Mouse (Mus musculus) bone marrow macrophage, adult 2 months (primary cell): Measurements from ENCODE around the gene Tctn1. TPM values are rescaled to one million over a fixed set of nuclear protein-coding genes. Genes with fewer than 3 reads are reported as not detected.

Source experiments
- H3K27ac ChIP-seq: 2 replicates; pipeline ENCODE4 v1.5.1; 2012; ENCODE audit warnings: low read depth, low read length; ENCODE audit not compliant: insufficient read depth
- H3K4me1 ChIP-seq: 2 replicates; pipeline ENCODE4 v1.6.1; 2012; ENCODE audit warnings: low read length; ENCODE audit not compliant: control insufficient read depth, insufficient read depth
- H3K4me3 ChIP-seq: 2 replicates; pipeline ENCODE4 v1.5.1; 2012; ENCODE audit warnings: mild to moderate bottlenecking, low read length, moderate library complexity; ENCODE audit not compliant: insufficient read depth
- CTCF ChIP-seq: IDR thresholded peaks from 2 replicates; pipeline ENCODE4 v1.5.1; 2012; ENCODE audit warnings: low read depth, mild to moderate bottlenecking, low read length, moderate library complexity
- POLR2A ChIP-seq: IDR thresholded peaks from 2 replicates; pipeline ENCODE4 v1.6.1; 2012; ENCODE audit warnings: mild to moderate bottlenecking, low read depth, low read length, borderline replicate concordance
- polyA plus RNA-seq: library from polyadenylated mRNA; stranded (reverse); fragments of >200 nt; gene quantifications from 2 replicates; pipeline ENCODE4 v1.2.4, GENCODE M21; 2012; ENCODE audit not compliant: missing spikeins, insufficient read depth, insufficient read length

Gene Tctn1
- polyA plus RNA-seq, 1 experiment = 13.7 TPM

- Histone ChIP-seq H3K4me1 (peaks cover 28% of the 10 kb centered on the region), H3K4me3 (no peak overlapping the region), H3K27ac (no peak overlapping the region)
- TF ChIP-seq POLR2A (no peak), CTCF (no peak)
These were observed 24.6 kb downstream of the Tctn1 start for GRCm38 (mm10) chr5:122239618-122240017.

GRCm38 (mm10) chr5:122237200-122237599 lies 27.1 kb downstream of the Tctn1 start:
- TF ChIP-seq CTCF (no peak), POLR2A (no peak)
- Histone ChIP-seq H3K4me1 (peaks cover 17% of the 10 kb centered on the region), H3K27ac (no peak overlapping the region), H3K4me3 (no peak overlapping the region)

GRCm38 (mm10) chr5:122235196-122235836 lies 28.9 kb downstream of the Tctn1 start:
- Histone ChIP-seq H3K4me1 (peaks cover 15% of the 10 kb centered on the region), H3K4me3 (no peak overlapping the region), H3K27ac (no peak overlapping the region)
- no peak for TF ChIP-seq POLR2A
- no peak for TF ChIP-seq CTCF

GRCm38 (mm10) chr5:122234319-122235195 lies 29.7 kb downstream of the Tctn1 start:
- H3K4me1 ChIP-seq = peaks cover 15% of the 10 kb centered on the region
- H3K27ac ChIP-seq = no peak overlapping the region
- TF ChIP-seq CTCF = no peak
- TF ChIP-seq POLR2A = no peak
- no peak overlapping the region for H3K4me3 ChIP-seq

GRCm38 (mm10) chr5:122233695-122234094 lies 30.6 kb downstream of the Tctn1 start:
- Histone ChIP-seq H3K4me3 (no peak overlapping the region), H3K4me1 (peaks cover 15% of the 10 kb centered on the region), H3K27ac (no peak overlapping the region)
- TF ChIP-seq POLR2A = no peak
- no peak for TF ChIP-seq CTCF

GRCm38 (mm10) chr5:122233077-122233581 lies 31.1 kb downstream of the Tctn1 start:
- no peak overlapping the region for H3K4me3 ChIP-seq
- no peak overlapping the region for H3K27ac ChIP-seq
- peaks cover 15% of the 10 kb centered on the region for H3K4me1 ChIP-seq
- TF ChIP-seq POLR2A = no peak
- no peak for TF ChIP-seq CTCF

- TF ChIP-seq CTCF = no peak
- no peak for TF ChIP-seq POLR2A
- peaks cover 15% of the 10 kb centered on the region for H3K4me1 ChIP-seq
- no peak overlapping the region for H3K27ac ChIP-seq
- H3K4me3 ChIP-seq = no peak overlapping the region
These were observed 32.3 kb downstream of the Tctn1 start for GRCm38 (mm10) chr5:122232004-122232403.

- TF ChIP-seq POLR2A (no peak), CTCF (no peak)
- Histone ChIP-seq H3K27ac (no peak overlapping the region), H3K4me1 (peaks cover 15% of the 10 kb centered on the region)
These were observed 32.8 kb downstream of the Tctn1 start for GRCm38 (mm10) chr5:122231431-122231830.

GRCm38 (mm10) chr5:122230816-122231215 lies 33.4 kb downstream of the Tctn1 start:
- Histone ChIP-seq H3K27ac (no peak overlapping the region), H3K4me3 (no peak overlapping the region), H3K4me1 (peaks cover 15% of the 10 kb centered on the region)
- TF ChIP-seq CTCF = no peak
- no peak for TF ChIP-seq POLR2A

More at GRCm38 (mm10) chr5:122231431-122231830, 32.8 kb downstream of the Tctn1 start:
- H3K4me3 ChIP-seq = no peak overlapping the region

- H3K27ac ChIP-seq = no peak overlapping the region
- TF ChIP-seq POLR2A (no peak), CTCF (no peak)
- peaks cover 9% of the 10 kb centered on the region for H3K4me1 ChIP-seq
- no peak overlapping the region for H3K4me3 ChIP-seq
These were observed 35.5 kb downstream of the Tctn1 start for GRCm38 (mm10) chr5:122228772-122229171.

- TF ChIP-seq CTCF (no peak), POLR2A (no peak)
- Histone ChIP-seq H3K27ac (no peak overlapping the region), H3K4me3 (no peak overlapping the region), H3K4me1 (peaks cover 9% of the 10 kb centered on the region)
These were observed 35.9 kb downstream of the Tctn1 start for GRCm38 (mm10) chr5:122228271-122228765.
